Mouse (Mus musculus): Measurements from ENCODE around the gene Hmcn2. TPM values are rescaled to one million over a fixed set of nuclear protein-coding genes. Genes with fewer than 3 reads are reported as not detected.

Gene Hmcn2
- polyA plus RNA-seq, 1 experiment from 2014 or later: 4.7 TPM

DNA sequence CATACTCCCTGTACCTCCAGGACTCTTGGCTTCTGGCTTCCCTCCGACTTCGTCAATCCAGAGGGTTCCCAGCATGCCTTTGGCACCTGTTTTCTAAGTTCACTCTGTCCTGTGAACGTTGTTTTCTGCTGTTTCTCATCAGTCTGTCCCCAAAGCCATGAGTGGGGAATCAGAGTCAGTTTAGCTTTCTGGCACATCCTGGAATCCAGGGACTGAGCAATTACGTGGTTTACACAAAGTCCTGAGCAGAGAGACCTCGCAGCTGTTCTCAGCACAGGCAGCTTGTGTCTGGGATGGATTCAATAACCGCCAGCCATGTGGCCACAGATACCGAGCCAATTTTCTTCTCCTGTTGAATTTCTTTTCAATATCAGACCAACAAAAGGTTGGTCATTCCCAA is 53.0 kb downstream of the Hmcn2 start:
- Histone ChIP-seq H3K9me3 (ENCODE audit: control insufficient read depth, low read length) (no peaks in the 10 kb centered on the region), H3K27ac (ENCODE audit: low read length) (no peak overlapping the region), H3K27me3 (replicated peaks; ENCODE audit: control insufficient read depth, insufficient read depth, low read length) (no peaks in the 10 kb centered on the region), H3K4me2 (ENCODE audit: low read depth, low read length) (no peak overlapping the region), H3K9ac (ENCODE audit: low read depth, low read length) (no peak overlapping the region), H3K4me1 (ENCODE audit: control insufficient read depth, insufficient read depth, low read length) (no peaks in the 10 kb centered on the region), H3K4me3 (ENCODE audit: low read length) (no peak overlapping the region), H3K36me3 (ENCODE audit: control insufficient read depth, insufficient read depth, low read length) (no peaks in the 10 kb centered on the region)
- WGBS: 58% methylated on average over 7 of the region's 7 CpGs
- no peak for ATAC-seq

DNA sequence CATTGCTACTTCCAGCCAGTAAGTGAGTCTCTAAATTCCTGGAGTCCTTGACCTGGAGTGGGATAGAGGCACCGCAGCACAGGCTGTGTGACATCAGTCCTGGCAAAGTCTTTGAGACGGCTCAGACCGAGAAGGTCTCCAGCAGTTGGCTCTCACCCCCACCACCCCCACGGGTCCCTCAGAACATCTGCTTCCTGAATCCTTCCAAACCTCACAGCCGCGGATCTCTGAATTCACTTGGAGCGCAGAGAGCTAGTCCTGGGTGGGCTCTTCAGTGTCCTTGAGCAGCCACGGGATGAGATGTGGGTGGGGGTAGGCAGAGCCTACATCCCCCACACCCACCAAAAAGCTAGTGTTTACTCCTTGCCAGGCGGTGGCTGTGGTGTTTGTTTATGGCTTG is 57.2 kb downstream of the Hmcn2 start:
- peak; percentile 52; the same call in 1 of the 2 replicates for ATAC-seq
- H3K27ac ChIP-seq (ENCODE audit: low read length): no peak overlapping the region
- no peaks in the 10 kb centered on the region for H3K4me1 ChIP-seq (ENCODE audit: control insufficient read depth, insufficient read depth, low read length)
- no peaks in the 10 kb centered on the region for H3K36me3 ChIP-seq (ENCODE audit: control insufficient read depth, insufficient read depth, low read length)
- H3K9ac ChIP-seq (ENCODE audit: low read depth, low read length): no peak overlapping the region
- H3K4me3 ChIP-seq (ENCODE audit: low read length): no peak overlapping the region
- H3K4me2 ChIP-seq (ENCODE audit: low read depth, low read length): no peak overlapping the region
- H3K9me3 ChIP-seq (ENCODE audit: control insufficient read depth, low read length): 0 out of 2 replicates have a peak, but pooled peaks cover 2% of the 10 kb centered on the region
- WGBS: 51% methylated on average over 9 of the region's 9 CpGs
- no peaks in the 10 kb centered on the region for H3K27me3 ChIP-seq (replicated peaks; ENCODE audit: control insufficient read depth, insufficient read depth, low read length)

DNA sequence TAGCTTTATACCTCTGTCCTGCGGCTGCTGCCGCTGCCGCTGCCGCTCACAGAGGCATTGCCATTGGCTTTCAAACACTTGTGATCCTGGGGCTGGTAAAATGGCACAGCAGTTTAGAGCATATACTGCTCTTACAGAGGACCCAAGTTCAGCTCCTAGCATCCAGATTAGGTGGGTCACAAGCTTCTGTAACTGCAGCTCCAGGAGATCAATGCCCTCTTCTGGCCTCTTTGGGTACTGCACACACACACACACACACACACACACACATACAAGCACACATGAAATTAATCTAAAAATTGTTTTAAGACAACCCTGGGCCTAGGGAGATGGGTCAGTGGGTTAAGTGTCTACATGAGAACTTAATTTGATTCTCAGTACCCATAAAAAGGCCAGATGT is 58.0 kb downstream of the Hmcn2 start:
- no peaks in the 10 kb centered on the region for H3K4me1 ChIP-seq (ENCODE audit: control insufficient read depth, insufficient read depth, low read length)
- no peaks in the 10 kb centered on the region for H3K36me3 ChIP-seq (ENCODE audit: control insufficient read depth, insufficient read depth, low read length)
- no peak overlapping the region for H3K4me2 ChIP-seq (ENCODE audit: low read depth, low read length)
- no peak overlapping the region for H3K9ac ChIP-seq (ENCODE audit: low read depth, low read length)
- no peaks in the 10 kb centered on the region for H3K27me3 ChIP-seq (replicated peaks; ENCODE audit: control insufficient read depth, insufficient read depth, low read length)
- 96% methylated on average over 4 of the region's 4 CpGs for WGBS
- ATAC-seq: no peak
- no peak overlapping the region for H3K4me3 ChIP-seq (ENCODE audit: low read length)
- 0 out of 2 replicates have a peak, but pooled peaks cover 2% of the 10 kb centered on the region for H3K9me3 ChIP-seq (ENCODE audit: control insufficient read depth, low read length)
- H3K27ac ChIP-seq (ENCODE audit: low read length): no peak overlapping the region

DNA sequence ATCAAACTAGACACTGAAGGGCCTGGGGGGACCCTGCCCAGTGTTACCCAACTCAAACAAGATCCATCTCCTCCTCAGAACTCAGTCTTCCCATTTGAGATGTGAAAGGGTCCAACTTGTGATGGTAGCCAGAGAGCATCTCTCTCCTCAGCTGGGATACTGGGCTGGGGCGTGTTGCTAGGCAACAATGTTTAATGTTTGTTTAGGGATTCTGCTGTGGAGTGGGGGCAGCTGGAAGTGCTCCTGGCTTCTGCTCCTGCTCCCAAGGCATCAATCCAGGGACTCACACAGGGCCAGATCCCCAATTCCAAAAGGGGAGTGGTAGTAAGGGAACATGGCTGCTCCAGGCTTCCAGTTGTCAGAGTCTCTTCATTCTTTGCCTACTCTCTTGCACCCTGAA is 60.2 kb downstream of the Hmcn2 start:
- WGBS: 45% methylated on average over 1 of the region's 1 CpGs
- no peak for ATAC-seq

DNA sequence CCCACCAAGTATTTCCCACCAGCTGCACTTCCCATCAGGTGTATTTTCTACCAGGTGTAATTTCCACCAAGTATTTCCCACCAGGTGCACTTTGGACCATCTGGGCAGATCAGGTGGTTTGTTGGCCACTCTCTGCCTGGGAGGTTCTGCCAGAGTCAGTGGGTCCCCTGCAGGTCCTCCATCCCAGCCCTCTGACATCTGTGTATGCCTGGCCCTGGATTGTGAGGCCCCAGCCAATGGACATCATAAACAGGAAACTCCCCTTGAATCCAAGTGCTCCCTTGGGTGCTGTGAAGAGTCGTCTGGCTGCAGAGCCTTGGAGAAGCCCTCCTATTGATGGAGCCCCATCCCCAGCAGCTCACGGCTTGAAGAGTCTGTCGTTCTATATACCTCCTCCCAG is 61.8 kb downstream of the Hmcn2 start:
- H3K4me3 ChIP-seq (ENCODE audit: low read length): no peak overlapping the region
- H3K4me2 ChIP-seq (ENCODE audit: low read depth, low read length): no peak overlapping the region
- no peaks in the 10 kb centered on the region for H3K36me3 ChIP-seq (ENCODE audit: control insufficient read depth, insufficient read depth, low read length)
- ATAC-seq: no peak
- 41% methylated on average over 3 of the region's 3 CpGs for WGBS
- H3K9me3 ChIP-seq (ENCODE audit: control insufficient read depth, low read length): 0 out of 2 replicates have a peak, but pooled peaks cover 2% of the 10 kb centered on the region
- no peak overlapping the region for H3K27ac ChIP-seq (ENCODE audit: low read length)
- no peak overlapping the region for H3K9ac ChIP-seq (ENCODE audit: low read depth, low read length)
- no peaks in the 10 kb centered on the region for H3K4me1 ChIP-seq (ENCODE audit: control insufficient read depth, insufficient read depth, low read length)
- no peaks in the 10 kb centered on the region for H3K27me3 ChIP-seq (replicated peaks; ENCODE audit: control insufficient read depth, insufficient read depth, low read length)

More for the DNA sequence above, 60.2 kb downstream of the Hmcn2 start:
- no peak overlapping the region for H3K9ac ChIP-seq (ENCODE audit: low read depth, low read length)
- no peak overlapping the region for H3K27ac ChIP-seq (ENCODE audit: low read length)
- no peak overlapping the region for H3K4me3 ChIP-seq (ENCODE audit: low read length)
- H3K4me2 ChIP-seq (ENCODE audit: low read depth, low read length): no peak overlapping the region
- no peaks in the 10 kb centered on the region for H3K36me3 ChIP-seq (ENCODE audit: control insufficient read depth, insufficient read depth, low read length)
- no peaks in the 10 kb centered on the region for H3K4me1 ChIP-seq (ENCODE audit: control insufficient read depth, insufficient read depth, low read length)
- 0 out of 2 replicates have a peak, but pooled peaks cover 2% of the 10 kb centered on the region for H3K9me3 ChIP-seq (ENCODE audit: control insufficient read depth, low read length)
- no peaks in the 10 kb centered on the region for H3K27me3 ChIP-seq (replicated peaks; ENCODE audit: control insufficient read depth, insufficient read depth, low read length)

DNA sequence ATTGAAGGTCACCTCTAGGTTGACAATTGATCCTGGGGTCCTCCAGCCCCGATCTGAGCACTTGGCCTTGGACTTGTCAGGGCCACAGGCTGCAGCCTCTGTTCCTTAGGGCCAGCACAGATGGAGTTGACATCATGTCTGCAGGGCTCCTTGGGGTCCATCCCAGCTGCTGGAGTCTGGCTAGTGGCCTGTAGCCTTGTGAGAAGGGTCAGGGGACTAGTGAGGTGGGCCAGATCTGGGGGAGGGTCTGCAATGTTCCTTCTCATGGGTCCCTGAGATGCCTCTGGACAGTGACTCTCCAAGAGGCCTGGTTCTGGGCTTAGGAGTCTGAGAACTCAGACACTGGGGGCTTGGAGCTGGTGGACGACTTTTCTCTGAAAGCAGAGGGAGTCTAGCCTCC is 63.3 kb downstream of the Hmcn2 start:
- Histone ChIP-seq H3K27ac (ENCODE audit: low read length) (no peak overlapping the region), H3K4me2 (ENCODE audit: low read depth, low read length) (no peak overlapping the region), H3K9me3 (ENCODE audit: control insufficient read depth, low read length) (0 out of 2 replicates have a peak, but pooled peaks cover 1% of the 10 kb centered on the region), H3K36me3 (ENCODE audit: control insufficient read depth, insufficient read depth, low read length) (no peaks in the 10 kb centered on the region), H3K9ac (ENCODE audit: low read depth, low read length) (no peak overlapping the region), H3K4me1 (ENCODE audit: control insufficient read depth, insufficient read depth, low read length) (no peaks in the 10 kb centered on the region), H3K4me3 (ENCODE audit: low read length) (no peak overlapping the region), H3K27me3 (replicated peaks; ENCODE audit: control insufficient read depth, insufficient read depth, low read length) (no peaks in the 10 kb centered on the region)
- no peak for ATAC-seq
- 68% methylated on average over 2 of the region's 2 CpGs for WGBS

DNA sequence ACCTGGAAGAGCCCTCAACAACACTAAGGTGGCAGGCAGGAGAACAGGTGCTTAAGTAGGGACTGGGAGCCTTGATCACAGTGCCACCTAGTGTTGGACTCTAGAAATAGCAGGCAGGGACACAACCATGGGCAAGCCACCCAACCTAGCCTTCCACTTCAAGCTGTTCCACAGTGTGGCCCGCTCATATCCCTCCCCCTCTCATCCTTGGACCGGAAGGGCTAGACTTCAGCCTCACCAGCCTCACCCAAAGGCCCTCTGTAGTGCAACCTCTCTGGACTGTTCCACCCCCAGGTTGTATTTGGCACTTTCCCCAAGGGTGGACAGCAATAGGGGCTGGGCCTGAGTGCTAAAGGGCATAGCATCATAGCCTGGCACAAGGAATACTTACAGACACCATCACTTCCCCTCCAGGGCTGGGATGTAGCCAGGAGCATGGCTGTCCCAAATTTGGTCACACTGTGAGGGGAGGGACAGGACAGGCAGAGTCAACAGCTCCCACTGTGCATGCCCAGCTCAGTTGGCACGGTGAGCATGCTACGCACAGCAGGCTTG is 67.2 kb downstream of the Hmcn2 start:
- Histone ChIP-seq H3K9me3 (ENCODE audit: control insufficient read depth, low read length) (no peaks in the 10 kb centered on the region), H3K36me3 (ENCODE audit: control insufficient read depth, insufficient read depth, low read length) (no peaks in the 10 kb centered on the region), H3K4me1 (ENCODE audit: control insufficient read depth, insufficient read depth, low read length) (no peaks in the 10 kb centered on the region), H3K9ac (ENCODE audit: low read depth, low read length) (no peak overlapping the region), H3K27me3 (replicated peaks; ENCODE audit: control insufficient read depth, insufficient read depth, low read length) (no peaks in the 10 kb centered on the region), H3K27ac (ENCODE audit: low read length) (no peak overlapping the region), H3K4me2 (ENCODE audit: low read depth, low read length) (no peak overlapping the region), H3K4me3 (ENCODE audit: low read length) (no peak overlapping the region)
- ATAC-seq: peak; percentile 44; the same call in 1 of the 2 replicates
- WGBS: 50% methylated on average over 4 of the region's 4 CpGs

DNA sequence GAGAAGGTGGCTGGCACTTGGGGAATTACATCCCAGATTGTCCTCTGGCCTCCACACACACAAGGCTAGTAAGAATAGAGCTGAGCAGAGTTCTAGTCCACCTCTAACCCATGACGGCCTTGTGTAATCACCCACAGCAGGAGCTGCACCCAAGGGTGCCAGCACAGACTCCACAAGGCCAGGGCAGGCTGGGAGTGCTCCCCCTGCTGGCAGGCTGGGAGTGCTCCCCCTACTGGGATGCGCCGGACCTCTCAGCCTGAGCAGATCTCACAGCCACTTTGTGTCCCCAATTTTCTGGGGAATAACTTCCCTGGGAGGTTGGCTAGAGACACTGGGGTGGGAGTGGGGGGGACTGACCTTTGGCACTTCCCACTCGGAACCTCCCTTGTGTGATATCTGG is 68.7 kb downstream of the Hmcn2 start:
- Histone ChIP-seq H3K36me3 (ENCODE audit: control insufficient read depth, insufficient read depth, low read length) (no peaks in the 10 kb centered on the region), H3K9ac (ENCODE audit: low read depth, low read length) (no peak overlapping the region), H3K4me3 (ENCODE audit: low read length) (no peak overlapping the region), H3K27me3 (replicated peaks; ENCODE audit: control insufficient read depth, insufficient read depth, low read length) (no peaks in the 10 kb centered on the region), H3K4me1 (ENCODE audit: control insufficient read depth, insufficient read depth, low read length) (no peaks in the 10 kb centered on the region), H3K9me3 (ENCODE audit: control insufficient read depth, low read length) (no peaks in the 10 kb centered on the region), H3K4me2 (ENCODE audit: low read depth, low read length) (no peak overlapping the region), H3K27ac (ENCODE audit: low read length) (no peak overlapping the region)
- 13% methylated on average over 4 of the region's 4 CpGs for WGBS
- ATAC-seq: no peak

DNA sequence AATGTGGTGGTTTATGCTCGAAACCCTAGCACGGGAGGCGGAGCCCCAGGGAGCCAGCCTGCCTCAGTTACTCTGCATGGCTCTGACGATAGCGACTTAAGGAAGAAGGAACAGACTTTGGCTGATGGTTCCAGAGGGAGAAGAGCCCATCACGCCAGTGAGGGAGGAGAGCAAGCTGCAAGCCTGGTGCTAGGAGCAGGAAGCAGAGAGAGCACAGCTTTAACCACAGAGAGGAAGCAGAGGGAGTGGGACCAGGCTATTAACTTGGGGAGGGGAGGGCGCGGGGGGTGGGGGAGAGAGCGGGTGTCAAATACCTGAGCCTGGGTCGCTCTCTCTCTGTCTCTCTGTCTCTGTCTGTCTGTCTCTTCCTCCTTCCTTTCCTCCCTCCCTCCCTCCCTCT is 102.8 kb downstream of the Hmcn2 start:
- Histone ChIP-seq H3K9ac (ENCODE audit: low read depth, low read length) (no peak overlapping the region), H3K36me3 (ENCODE audit: control insufficient read depth, insufficient read depth, low read length) (no peaks in the 10 kb centered on the region), H3K4me3 (ENCODE audit: low read length) (no peak overlapping the region), H3K27ac (ENCODE audit: low read length) (no peak overlapping the region), H3K9me3 (ENCODE audit: control insufficient read depth, low read length) (no peaks in the 10 kb centered on the region), H3K4me2 (ENCODE audit: low read depth, low read length) (no peak overlapping the region), H3K4me1 (ENCODE audit: control insufficient read depth, insufficient read depth, low read length) (no peaks in the 10 kb centered on the region), H3K27me3 (replicated peaks; ENCODE audit: control insufficient read depth, insufficient read depth, low read length) (no peaks in the 10 kb centered on the region)
- no peak for ATAC-seq
- 49% methylated on average over 10 of the region's 10 CpGs for WGBS

DNA sequence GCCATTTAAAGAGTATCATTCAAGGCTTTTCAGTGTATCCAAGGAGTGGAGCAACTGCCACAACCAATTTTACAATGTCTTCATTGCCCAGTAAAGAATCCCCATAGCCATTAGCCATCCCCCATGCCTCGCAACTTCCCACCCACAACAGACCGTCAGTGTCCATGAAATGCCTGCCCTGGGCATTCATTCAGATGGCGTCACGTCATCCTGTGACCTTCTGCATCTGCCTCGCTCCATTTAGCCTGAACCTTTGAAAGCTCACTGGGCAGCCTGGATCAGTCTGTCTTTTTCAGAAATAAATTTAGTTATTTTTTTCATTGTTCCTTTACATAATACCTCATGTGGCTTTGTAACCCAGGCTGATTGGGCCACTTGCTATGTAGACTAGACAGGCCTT is 103.8 kb downstream of the Hmcn2 start:
- WGBS: 86% methylated on average over 5 of the region's 5 CpGs
- no peaks in the 10 kb centered on the region for H3K36me3 ChIP-seq (ENCODE audit: control insufficient read depth, insufficient read depth, low read length)
- no peak for ATAC-seq
- no peaks in the 10 kb centered on the region for H3K27me3 ChIP-seq (replicated peaks; ENCODE audit: control insufficient read depth, insufficient read depth, low read length)
- H3K4me1 ChIP-seq (ENCODE audit: control insufficient read depth, insufficient read depth, low read length): no peaks in the 10 kb centered on the region
- H3K9me3 ChIP-seq (ENCODE audit: control insufficient read depth, low read length): no peaks in the 10 kb centered on the region
- H3K4me2 ChIP-seq (ENCODE audit: low read depth, low read length): no peak overlapping the region
- H3K27ac ChIP-seq (ENCODE audit: low read length): no peak overlapping the region
- no peak overlapping the region for H3K4me3 ChIP-seq (ENCODE audit: low read length)
- H3K9ac ChIP-seq (ENCODE audit: low read depth, low read length): no peak overlapping the region
